Mouse (Mus musculus) frontal cortex, postnatal 25 days (tissue): ENCODE results near the gene Appbp2.

Source experiments
- DNase-seq, 2 experiments: peaks; one replicate each; pipeline ENCODE4 v3.0.0; 2022; ENCODE audit warnings: low spot score in 2 of 2

Appbp2 gene

GRCm38 (mm10) chr11:85223248-85223647, 11.7 kb downstream of the Appbp2 start:
- DNase-seq, result no peak

GRCm38 (mm10) chr11:85222561-85222960, 12.4 kb downstream of the Appbp2 start:
- no peak for DNase-seq

- no peak for DNase-seq
These were observed 15.9 kb downstream of the Appbp2 start for GRCm38 (mm10) chr11:85219014-85219413.

- no peak for DNase-seq
These were observed 20.3 kb downstream of the Appbp2 start for GRCm38 (mm10) chr11:85214679-85215078.

- no peak for DNase-seq
These were observed 21.7 kb downstream of the Appbp2 start for GRCm38 (mm10) chr11:85213215-85213614.

GRCm38 (mm10) chr11:85211151-85211550, 23.8 kb downstream of the Appbp2 start:
- DNase-seq, result no peak

GRCm38 (mm10) chr11:85206231-85206630, 28.7 kb downstream of the Appbp2 start:
- no peak for DNase-seq

- no peak for DNase-seq
These were observed 36.0 kb downstream of the Appbp2 start for GRCm38 (mm10) chr11:85198906-85199305.

GRCm38 (mm10) chr11:85196046-85196445, 38.9 kb downstream of the Appbp2 start:
- DNase-seq, result no peak

- DNase-seq, result no peak
These were observed 40.7 kb downstream of the Appbp2 start for GRCm38 (mm10) chr11:85194206-85194605.

- no peak for DNase-seq
These were observed 44.2 kb downstream of the Appbp2 start for GRCm38 (mm10) chr11:85190741-85191140.

GRCm38 (mm10) chr11:85189110-85189509, 45.8 kb downstream of the Appbp2 start:
- no peak for DNase-seq

GRCm38 (mm10) chr11:85184839-85185238, 50.1 kb downstream of the Appbp2 start:
- DNase-seq, result no peak

GRCm38 (mm10) chr11:85184082-85184481, 50.8 kb downstream of the Appbp2 start:
- no peak for DNase-seq

GRCm38 (mm10) chr11:85183284-85183779, 51.6 kb downstream of the Appbp2 start:
- no peak for DNase-seq

GRCm38 (mm10) chr11:85182617-85183283, 52.2 kb downstream of the Appbp2 start:
- DNase-seq, result peak; percentile 37 to 62

GRCm38 (mm10) chr11:85178413-85178812, 56.5 kb downstream of the Appbp2 start:
- no peak for DNase-seq

GRCm38 (mm10) chr11:85177761-85178160, 57.2 kb downstream of the Appbp2 start:
- DNase-seq, result no peak

GRCm38 (mm10) chr11:85175941-85176340, 59.0 kb downstream of the Appbp2 start:
- DNase-seq, result no peak

- DNase-seq, result no peak
These were observed 64.1 kb downstream of the Appbp2 start for GRCm38 (mm10) chr11:85170833-85171232.

- DNase-seq, result peak; percentile 74 to 75
These were observed 64.7 kb downstream of the Appbp2 start, which contains the start of gene 1700125H20Rik for GRCm38 (mm10) chr11:85170058-85170740. Gene 1700125H20Rik, plus strand, starts transcription at chr11:85170404.

GRCm38 (mm10) chr11:85167503-85167902, 67.4 kb downstream of the Appbp2 start:
- DNase-seq, result no peak

GRCm38 (mm10) chr11:85164371-85164770, 70.6 kb downstream of the Appbp2 start:
- DNase-seq, result no peak
